Mouse (Mus musculus) limb, embryonic 12.5 days (tissue): Measurements from ENCODE around the gene Ppard. TPM values are rescaled to one million over a fixed set of nuclear protein-coding genes. Genes with fewer than 3 reads are reported as not detected.

Experiments
- ATAC-seq: fragments of 200-750 bp; cut with Nextera tagmentation; 2 replicates; pipeline ENCODE4 v1.8.0; 2017; ENCODE audit warnings: low read depth, moderate TSS enrichment; ENCODE audit not compliant: insufficient number of reproducible peaks, insufficient read depth, low FRiP score, low TSS enrichment
- H3K27ac ChIP-seq: fragments of 300-500 bp; sonication (generic); 2 replicates; pipeline ENCODE4 v1.5.1; 2016; ENCODE audit warnings: mild to moderate bottlenecking, moderate library complexity
- H3K27me3 ChIP-seq: fragments of 300-500 bp; sonication (generic); 2 replicates; pipeline ENCODE4 v1.6.1; 2016; ENCODE audit warnings: mild to moderate bottlenecking, moderate library complexity
- H3K36me3 ChIP-seq: fragments of 300-500 bp; sonication (generic); 2 replicates; pipeline ENCODE4 v1.6.1; 2016; ENCODE audit warnings: mild to moderate bottlenecking, moderate library complexity
- H3K4me1 ChIP-seq: fragments of 300-500 bp; sonication (generic); replicated peaks from 2 replicates; pipeline ENCODE4 v1.6.1; 2016
- H3K4me2 ChIP-seq: fragments of 300-500 bp; sonication (generic); 2 replicates; pipeline ENCODE4 v1.6.1; 2016; ENCODE audit warnings: mild to moderate bottlenecking, moderate library complexity
- H3K4me3 ChIP-seq: fragments of 300-500 bp; sonication (generic); replicated peaks from 2 replicates; pipeline ENCODE4 v1.5.1; 2016; ENCODE audit warnings: mild to moderate bottlenecking
- H3K9ac ChIP-seq: fragments of 300-500 bp; sonication (generic); replicated peaks from 2 replicates; pipeline ENCODE4 v1.6.1; 2016; ENCODE audit warnings: mild to moderate bottlenecking, moderate library complexity
- H3K9me3 ChIP-seq: fragments of 300-500 bp; sonication (generic); 2 replicates; pipeline ENCODE4 v1.6.1; 2016; ENCODE audit warnings: mild to moderate bottlenecking, moderate library complexity
- WGBS: fragments of 180-500 bp; shearing (Covaris S2); methylation state at CpG from one replicate; pipeline ENCODE4 v1.1.7; 2016; 5-methylcytosine and 5-hydroxymethylcytosine counted together
- polyA plus RNA-seq: library from polyadenylated mRNA; unstranded; fragments of >200 nt; fragmentation: Nextera tagmentation; extraction: Ambion mirVana; gene quantifications from 2 replicates; pipeline ENCODE4 v1.2.1, GENCODE M21; 2016

The Ppard gene
- polyA plus RNA-seq, 1 experiment from 2014 or later: 3.2 TPM

GRCm38 (mm10) chr17:28286133-28286532 lies 53.6 kb downstream of the Ppard start:
- H3K27ac ChIP-seq: no peak overlapping the region
- ATAC-seq: no peak
- peaks cover 35% of the 10 kb centered on the region; the same call in 1 of the 2 replicates for H3K36me3 ChIP-seq
- H3K4me2 ChIP-seq: no peak overlapping the region
- H3K4me1 ChIP-seq: peaks cover 46% of the 10 kb centered on the region
- 0 out of 2 replicates have a peak overlapping the region, but pooled peaks have one; percentile 37 for H3K9ac ChIP-seq
- H3K4me3 ChIP-seq: no peak overlapping the region
- no peaks in the 10 kb centered on the region for H3K9me3 ChIP-seq
- WGBS: 77% methylated on average over 10 of the region's 10 CpGs
- H3K27me3 ChIP-seq: no peaks in the 10 kb centered on the region

DNA sequence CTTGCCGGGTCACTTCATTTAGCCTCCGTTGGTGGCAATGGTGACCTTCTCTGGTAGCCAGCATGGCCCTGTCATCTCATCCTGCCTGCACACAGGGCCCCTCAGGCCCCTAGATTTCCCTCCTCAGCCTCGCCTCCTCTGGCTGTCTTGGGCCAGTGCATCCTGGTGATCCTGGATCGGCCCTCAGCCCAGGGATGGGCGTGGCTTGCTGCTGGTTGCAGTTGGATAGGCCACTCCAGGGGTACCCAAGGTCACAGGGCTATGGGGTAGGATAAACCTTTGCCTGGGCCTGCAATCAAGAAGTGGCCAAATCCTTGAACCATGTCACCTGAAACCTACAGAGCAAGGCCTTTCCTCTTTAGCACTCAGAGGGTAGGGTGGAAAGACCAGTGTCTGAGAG lies 54.5 kb downstream of the Ppard start:
- Histone ChIP-seq H3K27ac (no peak overlapping the region), H3K4me3 (no peak overlapping the region), H3K27me3 (no peaks in the 10 kb centered on the region), H3K4me2 (no peak overlapping the region), H3K4me1 (peaks cover 41% of the 10 kb centered on the region), H3K9ac (no peak overlapping the region; the same call in 1 of the 2 replicates), H3K9me3 (no peaks in the 10 kb centered on the region; the same call in 1 of the 2 replicates), H3K36me3 (peaks cover 41% of the 10 kb centered on the region; the same call in 1 of the 2 replicates)
- 57% methylated on average over 5 of the region's 5 CpGs for WGBS
- ATAC-seq: no peak

GRCm38 (mm10) chr17:28287578-28287977 lies 55.1 kb downstream of the Ppard start:
- WGBS: 79% methylated on average over 8 of the region's 8 CpGs
- Histone ChIP-seq H3K4me3 (no peak overlapping the region), H3K36me3 (peaks cover 47% of the 10 kb centered on the region), H3K9me3 (peaks cover 5% of the 10 kb centered on the region; the same call in 1 of the 2 replicates), H3K4me2 (no peak overlapping the region), H3K27me3 (no peaks in the 10 kb centered on the region), H3K27ac (no peak overlapping the region), H3K9ac (no peak overlapping the region), H3K4me1 (peaks cover 39% of the 10 kb centered on the region)
- no peak for ATAC-seq

DNA sequence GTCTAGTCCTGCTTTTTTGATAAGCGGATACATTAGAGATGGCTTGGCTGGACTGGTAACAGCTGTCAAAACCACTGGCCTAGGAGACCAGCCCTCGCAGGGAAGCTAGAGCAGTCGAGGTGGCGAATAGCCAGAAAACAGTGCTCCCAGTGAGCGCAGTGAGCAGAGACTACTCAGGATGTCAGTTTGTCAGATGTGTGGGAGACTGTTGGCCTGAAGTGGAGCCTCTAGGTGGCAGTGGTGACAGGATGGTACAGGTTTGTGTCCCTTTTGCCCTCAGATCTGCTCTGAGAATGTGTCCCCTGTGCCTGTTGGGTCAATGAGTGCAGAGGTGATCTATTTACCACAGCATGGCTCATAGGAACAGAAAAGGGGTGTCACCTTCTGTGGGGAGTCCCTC lies 55.5 kb downstream of the Ppard start:
- H3K36me3 ChIP-seq: peaks cover 47% of the 10 kb centered on the region
- peaks cover 5% of the 10 kb centered on the region; the same call in 1 of the 2 replicates for H3K9me3 ChIP-seq
- H3K4me3 ChIP-seq: no peak overlapping the region
- 67% methylated on average over 5 of the region's 5 CpGs for WGBS
- H3K4me1 ChIP-seq: peaks cover 35% of the 10 kb centered on the region
- no peak overlapping the region for H3K27ac ChIP-seq
- ATAC-seq: no peak
- H3K4me2 ChIP-seq: no peak overlapping the region
- H3K27me3 ChIP-seq: no peaks in the 10 kb centered on the region
- no peak overlapping the region for H3K9ac ChIP-seq

- Histone ChIP-seq H3K27ac (no peak overlapping the region), H3K4me2 (no peak overlapping the region), H3K4me1 (peaks cover 30% of the 10 kb centered on the region), H3K36me3 (peaks cover 51% of the 10 kb centered on the region), H3K9me3 (peaks cover 5% of the 10 kb centered on the region; the same call in 1 of the 2 replicates), H3K27me3 (no peaks in the 10 kb centered on the region), H3K4me3 (no peak overlapping the region), H3K9ac (no peak overlapping the region)
- ATAC-seq: no peak
- 63% methylated on average over 3 of the region's 3 CpGs for WGBS
Measured at GRCm38 (mm10) chr17:28290262-28290661, 57.8 kb downstream of the Ppard start.

DNA sequence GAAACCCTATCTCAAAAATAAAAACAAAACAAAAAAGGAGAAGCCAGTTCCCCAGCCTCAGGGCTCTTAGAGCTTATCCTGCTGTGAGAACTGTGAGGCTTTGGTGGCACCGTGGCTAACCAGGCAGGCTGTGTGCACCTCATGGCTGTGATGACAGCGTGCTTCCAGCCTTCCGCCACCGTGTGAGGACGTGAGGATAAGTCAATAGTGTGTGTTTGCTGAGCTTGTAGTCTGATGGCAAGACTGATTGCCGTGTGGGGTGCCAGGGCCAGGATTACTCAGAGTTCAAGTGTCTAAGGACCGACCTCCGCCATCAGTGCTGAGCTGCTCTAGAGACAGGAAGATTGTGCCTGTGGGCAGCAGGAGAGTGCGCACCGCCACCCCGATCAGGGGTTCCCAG lies 58.2 kb downstream of the Ppard start:
- no peak overlapping the region for H3K4me2 ChIP-seq
- H3K4me1 ChIP-seq: peaks cover 27% of the 10 kb centered on the region
- H3K9me3 ChIP-seq: peaks cover 5% of the 10 kb centered on the region; the same call in 1 of the 2 replicates
- H3K9ac ChIP-seq: no peak overlapping the region
- H3K36me3 ChIP-seq: peaks cover 52% of the 10 kb centered on the region
- H3K27ac ChIP-seq: no peak overlapping the region
- WGBS: 89% methylated on average over 11 of the region's 11 CpGs
- H3K27me3 ChIP-seq: no peaks in the 10 kb centered on the region
- H3K4me3 ChIP-seq: no peak overlapping the region
- ATAC-seq: no peak

- Histone ChIP-seq H3K4me1 (peaks cover 21% of the 10 kb centered on the region), H3K9me3 (peaks cover 5% of the 10 kb centered on the region; the same call in 1 of the 2 replicates), H3K4me2 (no peak overlapping the region), H3K36me3 (peaks cover 54% of the 10 kb centered on the region), H3K27ac (no peak overlapping the region), H3K27me3 (no peaks in the 10 kb centered on the region), H3K9ac (no peak overlapping the region), H3K4me3 (no peak overlapping the region)
- 82% methylated on average over 7 of the region's 7 CpGs for WGBS
- no peak for ATAC-seq
Measured at GRCm38 (mm10) chr17:28291346-28291745, 58.8 kb downstream of the Ppard start.

DNA sequence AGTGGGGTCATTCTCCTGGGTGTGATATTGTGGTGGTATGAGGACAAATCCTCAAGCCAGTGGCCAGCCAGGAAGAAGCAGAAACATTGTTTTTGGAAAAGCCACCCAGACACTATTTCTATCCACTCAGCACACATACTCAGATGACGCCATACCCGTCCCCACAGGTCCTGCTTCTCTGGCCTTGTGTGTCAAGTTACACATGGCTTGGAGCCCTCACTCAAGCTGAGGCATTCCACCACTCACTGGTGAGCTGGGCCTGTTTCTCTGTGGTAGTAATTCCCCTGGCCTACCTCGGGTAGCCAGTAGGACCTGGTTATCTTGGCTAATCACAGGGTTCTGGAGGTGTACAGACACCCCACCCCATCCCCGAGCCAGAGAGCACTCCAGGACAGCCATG lies 61.2 kb downstream of the Ppard start:
- Histone ChIP-seq H3K9me3 (peaks cover 5% of the 10 kb centered on the region; the same call in 1 of the 2 replicates), H3K36me3 (peaks cover 51% of the 10 kb centered on the region), H3K27ac (peak overlapping the region; percentile 66), H3K4me2 (no peak overlapping the region), H3K9ac (0 out of 2 replicates have a peak overlapping the region, but pooled peaks have one; percentile 14), H3K4me1 (peaks cover 16% of the 10 kb centered on the region), H3K4me3 (no peak overlapping the region), H3K27me3 (no peaks in the 10 kb centered on the region)
- 62% methylated on average over 4 of the region's 4 CpGs for WGBS
- no peak for ATAC-seq

GRCm38 (mm10) chr17:28294449-28295333 lies 62.2 kb downstream of the Ppard start:
- Histone ChIP-seq H3K4me1 (peaks cover 26% of the 10 kb centered on the region), H3K9ac (no peak overlapping the region; the same call in 1 of the 2 replicates), H3K4me3 (no peak overlapping the region), H3K27ac (peak overlapping the region; percentile 66), H3K9me3 (peaks cover 5% of the 10 kb centered on the region; the same call in 1 of the 2 replicates), H3K27me3 (no peaks in the 10 kb centered on the region), H3K4me2 (no peak overlapping the region), H3K36me3 (peaks cover 55% of the 10 kb centered on the region)
- 66% methylated on average over 17 of the region's 17 CpGs for WGBS
- no peak for ATAC-seq

- peak overlapping the region; percentile 73; the same call in 1 of the 2 replicates for H3K27ac ChIP-seq
Measured at GRCm38 (mm10) chr17:28298888-28299287, 66.4 kb downstream of the Ppard start.

DNA sequence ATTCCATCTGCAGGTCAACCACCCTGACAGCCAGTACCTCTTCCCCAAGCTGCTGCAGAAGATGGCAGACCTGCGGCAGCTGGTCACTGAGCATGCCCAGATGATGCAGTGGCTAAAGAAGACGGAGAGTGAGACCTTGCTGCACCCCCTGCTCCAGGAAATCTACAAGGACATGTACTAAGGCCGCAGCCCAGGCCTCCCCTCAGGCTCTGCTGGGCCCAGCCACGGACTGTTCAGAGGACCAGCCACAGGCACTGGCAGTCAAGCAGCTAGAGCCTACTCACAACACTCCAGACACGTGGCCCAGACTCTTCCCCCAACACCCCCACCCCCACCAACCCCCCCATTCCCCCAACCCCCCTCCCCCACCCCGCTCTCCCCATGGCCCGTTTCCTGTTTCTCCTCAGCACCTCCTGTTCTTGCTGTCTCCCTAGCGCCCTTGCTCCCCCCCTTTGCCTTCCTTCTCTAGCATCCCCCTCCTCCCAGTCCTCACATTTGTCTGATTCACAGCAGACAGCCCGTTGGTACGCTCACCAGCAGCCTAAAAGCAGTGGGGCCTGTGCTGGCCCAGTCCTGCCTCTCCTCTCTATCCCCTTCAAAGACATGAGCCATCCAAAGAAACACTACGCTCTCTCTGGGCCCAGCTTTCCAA lies 67.3 kb downstream of the Ppard start:
- Histone ChIP-seq H3K9ac (peak overlapping the region; percentile 42), H3K27me3 (no peaks in the 10 kb centered on the region), H3K4me3 (no peak overlapping the region), H3K4me2 (no peak overlapping the region), H3K9me3 (no peaks in the 10 kb centered on the region), H3K27ac (peak overlapping the region; percentile 73), H3K36me3 (peaks cover 40% of the 10 kb centered on the region), H3K4me1 (peaks cover 28% of the 10 kb centered on the region)
- WGBS: 27% methylated on average over 10 of the region's 11 CpGs
- no peak; the same call in 1 of the 2 replicates for ATAC-seq

More at GRCm38 (mm10) chr17:28298888-28299287, 66.4 kb downstream of the Ppard start:
- no peaks in the 10 kb centered on the region for H3K27me3 ChIP-seq
- no peak overlapping the region for H3K4me3 ChIP-seq
- WGBS: 96% methylated on average over 17 of the region's 17 CpGs
- H3K9ac ChIP-seq: no peak overlapping the region
- H3K36me3 ChIP-seq: peaks cover 41% of the 10 kb centered on the region
- peaks cover 36% of the 10 kb centered on the region for H3K4me1 ChIP-seq
- H3K9me3 ChIP-seq: no peaks in the 10 kb centered on the region
- no peak for ATAC-seq
- no peak overlapping the region for H3K4me2 ChIP-seq
